Mouse (Mus musculus): ENCODE measurements around the gene Fhl2.

GRCm38 (mm10) chr1:43199210-43199866 lies 2.6 kb upstream of the Fhl2 start:
- TF ChIP-seq CTCF (IDR thresholded peaks at IDR 0.05; ENCODE audit: borderline replicate concordance, control insufficient read depth, extremely low read depth, insufficient read depth, low read length, poor library complexity) (no peak), POLR2A (IDR thresholded peaks at IDR 0.05; ENCODE audit: control insufficient read depth, extremely low read depth, insufficient read depth, low read length, poor library complexity) (no peak)

Data from thymus, adult 2 months (tissue).